Mouse (Mus musculus) ES-CJ7 (cell line): Measurements from ENCODE around the gene Cyth3.

Experiments used
- DNase-seq: peaks from one replicate; pipeline ENCODE4 v3.0.0; 2011; ENCODE audit warnings: low read depth, low spot score

Cyth3 gene

GRCm38 (mm10) chr5:143665561-143665960, 43.3 kb downstream of the Cyth3 start:
- DNase-seq = no peak

- DNase-seq = no peak
Measured at GRCm38 (mm10) chr5:143666015-143666414, 43.8 kb downstream of the Cyth3 start.

GRCm38 (mm10) chr5:143668884-143669283, 46.6 kb downstream of the Cyth3 start:
- no peak for DNase-seq

- DNase-seq = no peak
Measured at GRCm38 (mm10) chr5:143669393-143669792, 47.1 kb downstream of the Cyth3 start.

- no peak for DNase-seq
Measured at GRCm38 (mm10) chr5:143669839-143670238, 47.6 kb downstream of the Cyth3 start.

GRCm38 (mm10) chr5:143670740-143671415, 48.6 kb downstream of the Cyth3 start:
- DNase-seq = no peak

GRCm38 (mm10) chr5:143674576-143674975, 52.3 kb downstream of the Cyth3 start:
- no peak for DNase-seq

GRCm38 (mm10) chr5:143676218-143676985, 54.2 kb downstream of the Cyth3 start:
- no peak for DNase-seq

- DNase-seq = no peak
Measured at GRCm38 (mm10) chr5:143677363-143677762, 55.1 kb downstream of the Cyth3 start.

- no peak for DNase-seq
Measured at GRCm38 (mm10) chr5:143678634-143679271, 56.5 kb downstream of the Cyth3 start.

GRCm38 (mm10) chr5:143679654-143680053, 57.4 kb downstream of the Cyth3 start:
- DNase-seq = no peak

- DNase-seq = no peak
Measured at GRCm38 (mm10) chr5:143683696-143684095, 61.4 kb downstream of the Cyth3 start.

GRCm38 (mm10) chr5:143684911-143685390, 62.7 kb downstream of the Cyth3 start:
- DNase-seq = no peak

- no peak for DNase-seq
Measured at GRCm38 (mm10) chr5:143686456-143686855, 64.2 kb downstream of the Cyth3 start.

- DNase-seq = no peak
Measured at GRCm38 (mm10) chr5:143687589-143687988, 65.3 kb downstream of the Cyth3 start.

- DNase-seq = no peak
Measured at GRCm38 (mm10) chr5:143690392-143690791, 68.1 kb downstream of the Cyth3 start.

- DNase-seq = no peak
Measured at GRCm38 (mm10) chr5:143690926-143691325, 68.7 kb downstream of the Cyth3 start.

GRCm38 (mm10) chr5:143696323-143696722, 74.1 kb downstream of the Cyth3 start:
- DNase-seq = peak; percentile 47

GRCm38 (mm10) chr5:143698454-143698853, 76.2 kb downstream of the Cyth3 start:
- DNase-seq = no peak

GRCm38 (mm10) chr5:143700247-143700646, 78.0 kb downstream of the Cyth3 start:
- no peak for DNase-seq

- DNase-seq = no peak
Measured at GRCm38 (mm10) chr5:143701074-143701473, 78.8 kb downstream of the Cyth3 start.

- no peak for DNase-seq
Measured at GRCm38 (mm10) chr5:143704875-143705658, 82.8 kb downstream of the Cyth3 start.
